Mouse (Mus musculus): ENCODE results near the gene Nr2f2.

DNA sequence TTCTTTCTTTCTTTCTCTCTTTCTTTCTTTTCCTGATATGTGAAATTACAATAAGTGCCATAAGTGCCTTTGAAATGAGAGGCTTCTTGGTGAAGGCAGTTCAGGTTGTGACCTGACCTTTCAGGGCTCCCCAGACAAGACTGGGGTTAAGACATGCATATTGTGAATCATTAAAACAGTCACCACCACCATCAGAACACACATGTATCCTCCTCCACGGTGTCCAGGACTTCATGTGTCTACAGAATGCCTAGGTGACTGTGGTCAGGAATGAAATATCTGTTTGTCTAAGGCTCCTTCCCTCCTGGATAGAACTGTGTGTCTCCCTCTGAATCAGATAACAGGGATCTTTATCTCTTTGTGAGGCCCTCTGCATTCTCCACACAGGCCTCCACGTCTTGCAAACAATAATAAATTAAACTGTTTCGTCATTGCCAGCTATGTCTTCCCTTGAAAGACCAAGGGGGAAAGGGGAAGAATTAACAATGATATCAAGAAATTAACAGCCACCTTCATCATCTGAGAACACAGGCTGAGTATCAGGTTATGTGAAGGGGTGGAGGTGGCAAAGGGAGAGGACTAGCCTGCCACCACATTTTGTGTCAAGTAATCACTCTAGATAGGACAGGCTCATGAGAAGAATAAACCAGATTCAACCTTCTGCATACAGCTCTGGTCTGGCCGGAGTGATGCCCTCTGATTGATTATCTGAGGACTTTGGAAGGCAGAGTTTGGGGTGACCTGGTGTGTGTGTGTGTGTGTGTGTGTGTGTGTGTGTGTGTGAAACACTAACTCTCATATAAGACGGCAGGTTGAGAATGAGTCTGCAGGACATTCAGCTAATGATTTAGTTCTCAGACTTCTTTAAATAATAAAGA, 10.6 kb downstream of the Nr2f2 start:
- no peak for TF ChIP-seq GATA1 (IDR thresholded peaks at IDR 0.05; ENCODE audit: borderline replicate concordance, low read length)
- TF ChIP-seq FLI1 (IDR thresholded peaks at IDR 0.05; ENCODE audit: low read length) = no peak
